In the genomic region with DNA sequence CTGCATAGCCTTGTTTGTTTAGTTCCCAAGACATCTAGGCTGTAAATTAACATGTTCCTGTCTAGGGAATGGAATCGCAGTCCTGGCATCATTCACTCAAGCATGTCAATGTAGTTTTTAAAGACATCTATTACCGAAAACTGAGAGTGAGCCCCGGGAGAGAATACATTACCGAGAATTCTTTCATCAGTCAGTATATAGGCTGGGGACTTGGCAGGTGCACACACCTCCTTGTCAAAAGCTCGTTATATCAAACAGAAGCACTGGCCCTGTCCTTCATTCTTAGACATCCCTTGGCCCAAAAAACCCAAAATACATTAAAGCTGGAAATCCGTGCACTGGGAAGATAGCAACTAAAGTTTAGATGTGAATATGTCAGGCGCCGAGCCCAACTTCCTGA, we compare ENCODE assay signal across 24 mouse cellular contexts.
"Had no signal": no experiment of that assay in that cellular context is flagged by ENCODE, and none has a peak within 500 bp of the region (broad histone marks: within the 10 kb centered on the region; RNA-seq: fewer than 3 reads in every experiment).

No protein-coding gene starts in this region.

- H3K4me2 ChIP-seq: heart, embryonic 11.5 days; heart, embryonic 13.5 days; heart, embryonic 15.5 days; hindbrain, embryonic 12.5 days; hindbrain, embryonic 15.5 days; limb, embryonic 13.5 days; limb, embryonic 15.5 days had no signal

- ATAC-seq: forebrain, embryonic 16.5 days; hindbrain, postnatal 0 days; intestine, postnatal 0 days had no signal

- H3K4me1 ChIP-seq: heart, embryonic 13.5 days; heart, embryonic 15.5 days; hindbrain, embryonic 12.5 days; hindbrain, embryonic 15.5 days; limb, embryonic 13.5 days; limb, embryonic 15.5 days had no signal

- H3K4me3 ChIP-seq: gastrocnemius, adult 2 months; heart, embryonic 13.5 days; heart, embryonic 15.5 days; hindbrain, embryonic 12.5 days; hindbrain, embryonic 15.5 days; layer of hippocampus, adult 2 months; left cerebral cortex, adult 2 months; limb, embryonic 13.5 days; limb, embryonic 15.5 days had no signal

- H3K36me3 ChIP-seq: heart, embryonic 13.5 days; heart, embryonic 15.5 days; hindbrain, embryonic 12.5 days; hindbrain, embryonic 15.5 days; limb, embryonic 13.5 days; limb, embryonic 15.5 days had no signal

- DNase-seq: gastrocnemius, adult 2 months; gastrocnemius, postnatal 10 days; gastrocnemius, postnatal 25 days; heart, adult 18-20 months; heart, postnatal 14 days; heart, postnatal 36 days; kidney, adult 18-20 months; kidney, adult 8-10 months; kidney, postnatal 10 days; kidney, postnatal 25 days; kidney, postnatal 4 days; left cerebral cortex, postnatal 4 days had no signal

- H3K9me3 ChIP-seq: heart, embryonic 13.5 days; heart, embryonic 15.5 days; hindbrain, embryonic 12.5 days; hindbrain, embryonic 15.5 days; limb, embryonic 13.5 days; limb, embryonic 15.5 days had no signal

- H3K27me3 ChIP-seq: heart, embryonic 13.5 days; heart, embryonic 15.5 days; hindbrain, embryonic 12.5 days; hindbrain, embryonic 15.5 days; limb, embryonic 13.5 days; limb, embryonic 15.5 days had no signal

- H3K27ac ChIP-seq: gastrocnemius, adult 2 months; heart, embryonic 13.5 days; heart, embryonic 15.5 days; hindbrain, embryonic 12.5 days; hindbrain, embryonic 15.5 days; hindbrain, postnatal 0 days; layer of hippocampus, adult 2 months; left cerebral cortex, adult 2 months; limb, embryonic 13.5 days; limb, embryonic 15.5 days had no signal

- H3K9ac ChIP-seq: heart, embryonic 13.5 days; heart, embryonic 15.5 days; hindbrain, embryonic 12.5 days; hindbrain, embryonic 15.5 days; limb, embryonic 13.5 days; limb, embryonic 15.5 days had no signal
